Mouse (Mus musculus) small intestine, adult 2 months (tissue): ENCODE measurements around the gene Loxl3. TPM values are rescaled to one million over a fixed set of nuclear protein-coding genes. Genes with fewer than 3 reads are reported as not detected.
A peak's percentile ranks its signal among the peaks of the same experiment; 100 is the strongest.

ENCODE experiments used
- H3K27ac ChIP-seq: fragments of 200-500 bp; 2 replicates; pipeline ENCODE4 v1.5.1; 2012; ENCODE audit warnings: low read depth, low read length, control low read depth, inconsistent platforms; ENCODE audit not compliant: insufficient read depth
- H3K27me3 ChIP-seq: fragments of 200-500 bp; 2 replicates; pipeline ENCODE4 v1.6.1; 2012; ENCODE audit warnings: mild to moderate bottlenecking, moderate library complexity, low read length, inconsistent platforms; ENCODE audit not compliant: control insufficient read depth, insufficient read depth
- H3K36me3 ChIP-seq: fragments of 200-500 bp; 2 replicates; pipeline ENCODE4 v1.6.1; 2012; ENCODE audit warnings: mild to moderate bottlenecking, low read length, control low read depth, inconsistent platforms; ENCODE audit not compliant: control insufficient read depth, insufficient read depth
- H3K4me1 ChIP-seq: fragments of 200-500 bp; 2 replicates; pipeline ENCODE4 v1.6.1; 2012; ENCODE audit warnings: low read length, inconsistent platforms, mixed read lengths; ENCODE audit not compliant: control insufficient read depth, insufficient read depth, insufficient read length
- H3K4me3 ChIP-seq: fragments of 200-500 bp; 2 replicates; pipeline ENCODE4 v1.5.1; 2012; ENCODE audit warnings: low read depth, mild to moderate bottlenecking, control low read depth, inconsistent platforms, low read length, moderate library complexity
- CTCF ChIP-seq: fragments of 200-500 bp; IDR thresholded peaks from 2 replicates; pipeline ENCODE4 v1.5.1; 2012; ENCODE audit warnings: low read depth, mild to moderate bottlenecking, control low read depth, inconsistent platforms, low read length, moderate library complexity, mixed read lengths; ENCODE audit not compliant: insufficient replicate concordance, insufficient read length; ENCODE audit errors: extremely low read depth
- POLR2A ChIP-seq: fragments of 200-500 bp; IDR thresholded peaks from 2 replicates; pipeline ENCODE4 v1.6.1; 2012; ENCODE audit warnings: low read depth, mild to moderate bottlenecking, control low read depth, inconsistent platforms, low read length, moderate library complexity
- WGBS: fragments of 180-500 bp; shearing (Covaris S2); methylation state at CpG from one replicate; pipeline ENCODE4 v1.1.7; 2018; 5-methylcytosine and 5-hydroxymethylcytosine counted together
- polyA plus RNA-seq: library from polyadenylated mRNA; depleted of rRNA; stranded (reverse); fragments of >200 nt; gene quantifications from 2 replicates; pipeline ENCODE4 v1.2.3, GENCODE M21; 2012

The Loxl3 gene
- polyA plus RNA-seq, 1 experiment: 2.5 TPM

DNA sequence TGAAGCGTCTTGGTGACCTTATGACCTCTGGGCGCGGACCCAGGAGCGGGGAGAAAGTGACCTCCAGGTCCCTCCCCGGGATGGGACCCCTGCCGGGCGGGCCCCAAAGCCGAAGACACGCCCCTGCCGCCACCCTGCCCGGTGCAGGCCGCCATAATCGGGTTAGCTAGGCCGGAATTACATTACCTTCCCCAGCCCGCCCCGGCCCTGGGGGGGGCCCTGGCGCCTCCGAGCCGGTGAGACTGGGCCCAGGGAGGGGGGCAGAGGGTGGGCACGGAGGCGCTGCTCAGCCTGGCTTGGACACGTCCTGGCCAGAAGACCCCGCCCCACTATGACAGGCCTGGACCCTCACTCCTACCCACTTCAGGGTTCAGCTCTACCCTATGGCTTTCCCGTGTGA, 37.2 kb downstream of the Loxl3 start:
- Histone ChIP-seq H3K27me3 (peaks cover 55% of the 10 kb centered on the region), H3K4me1 (peaks cover 22% of the 10 kb centered on the region), H3K36me3 (peaks cover 5% of the 10 kb centered on the region; the same call in 1 of the 2 replicates), H3K27ac (no peak overlapping the region), H3K4me3 (no peak overlapping the region)
- WGBS: 5% methylated on average over 23 of the region's 24 CpGs
- TF ChIP-seq CTCF: no peak
- TF ChIP-seq POLR2A: no peak

DNA sequence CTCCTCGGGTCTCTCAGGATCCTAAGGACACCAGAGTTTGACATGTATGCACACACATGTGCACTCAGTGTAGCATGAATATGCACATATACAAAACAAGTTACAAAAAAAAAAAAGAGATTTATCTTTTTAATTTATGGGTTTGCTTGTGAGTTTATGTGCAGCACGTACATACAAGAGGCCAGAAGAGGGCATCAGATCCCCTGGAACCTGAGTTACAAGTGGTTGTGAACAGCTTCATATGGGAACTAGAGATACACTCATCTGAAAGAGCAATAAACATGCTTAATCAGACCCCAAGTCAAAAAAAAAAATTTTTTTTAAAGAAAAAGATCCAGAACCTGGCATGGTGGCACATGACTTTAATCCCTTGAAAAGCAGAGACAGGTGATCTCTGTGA, 41.0 kb downstream of the Loxl3 start:
- no peak overlapping the region for H3K4me3 ChIP-seq
- 10% methylated on average over 2 of the region's 2 CpGs for WGBS
- no peak overlapping the region for H3K27ac ChIP-seq
- no peak for TF ChIP-seq CTCF
- no peak for TF ChIP-seq POLR2A
- peaks cover 29% of the 10 kb centered on the region for H3K27me3 ChIP-seq
- H3K4me1 ChIP-seq: peaks cover 8% of the 10 kb centered on the region
- H3K36me3 ChIP-seq: 0 out of 2 replicates have a peak, but pooled peaks cover under 1% of the 10 kb centered on the region

DNA sequence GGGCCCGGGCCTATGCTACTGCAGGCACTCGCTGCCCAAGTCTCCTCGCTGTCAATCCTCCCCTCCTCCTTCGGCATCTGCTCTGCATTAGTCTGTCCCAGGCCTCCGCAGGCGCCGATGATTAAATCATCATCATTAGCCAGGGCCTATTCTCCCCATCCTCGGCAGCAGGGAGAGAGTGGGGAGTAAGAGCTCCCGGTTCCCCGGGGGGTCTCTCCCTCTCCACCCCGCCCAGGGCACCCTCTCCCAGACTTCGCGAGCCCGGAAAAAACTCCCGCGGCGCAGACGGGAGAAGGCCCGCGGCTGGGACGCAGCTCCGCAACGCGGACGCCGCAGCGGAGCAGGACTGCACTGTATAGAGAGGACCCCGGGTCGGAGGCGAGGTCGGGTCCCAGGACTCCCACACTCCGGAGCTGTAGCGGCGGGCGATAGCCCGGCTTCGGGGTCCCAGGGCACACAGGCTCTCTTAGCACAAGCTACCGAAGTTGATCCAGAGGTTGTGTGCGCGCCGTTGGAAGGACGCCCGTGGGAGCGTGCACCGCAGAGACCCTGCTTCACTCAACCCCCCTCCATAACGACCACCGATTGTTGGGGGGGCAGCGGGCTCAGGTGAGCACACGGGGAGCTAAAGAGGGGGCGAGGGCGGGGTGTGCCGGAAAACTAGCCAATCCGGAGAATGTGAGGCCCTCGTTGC, 43.8 kb downstream of the Loxl3 start, which contains the start of gene Pcgf1:
Pcgf1 (plus strand) TSS at position 240 of the 694 bp plus-strand sequence.
- Histone ChIP-seq H3K27me3 (peaks cover 2% of the 10 kb centered on the region; the same call in 1 of the 2 replicates), H3K4me1 (no peaks in the 10 kb centered on the region; the same call in 1 of the 2 replicates), H3K4me3 (peak within 1 kb of the TSS; percentile 67), H3K27ac (peak within 1 kb of the TSS; percentile 77), H3K36me3 (peaks cover 11% of the 10 kb centered on the region; the same call in 1 of the 2 replicates)
- WGBS: under 1% methylated on average over 54 of the region's 54 CpGs
- TF ChIP-seq CTCF (no peak), POLR2A (0 out of 2 replicates have a peak, but pooled peaks have one; percentile 19)

DNA sequence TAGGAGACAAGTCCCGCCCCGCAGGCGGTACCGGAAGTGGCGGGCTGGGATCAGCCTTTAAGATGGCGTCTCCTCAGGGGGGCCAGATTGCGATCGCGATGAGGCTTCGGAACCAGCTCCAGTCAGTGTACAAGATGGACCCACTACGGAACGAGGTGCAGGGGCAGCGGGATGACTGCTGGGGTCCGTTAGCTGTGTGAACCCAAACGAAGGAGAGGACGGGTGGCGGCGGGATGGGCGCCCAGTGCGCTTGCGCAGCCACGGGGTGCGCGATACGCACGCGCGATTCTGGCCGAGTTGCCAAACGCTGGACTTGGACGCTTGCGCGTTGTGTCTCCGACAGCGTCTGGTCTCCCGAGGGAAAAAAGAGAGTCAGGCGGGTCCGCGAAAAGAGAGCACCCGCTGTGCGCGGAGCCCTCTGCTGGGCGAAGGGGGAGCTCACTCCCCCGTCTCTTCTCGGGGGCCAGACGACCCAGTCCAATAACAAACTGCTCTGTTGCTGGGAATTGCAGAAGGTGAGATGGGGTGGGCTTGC, 44.4 kb downstream of the Loxl3 start:
- peak overlapping the region; percentile 77 for H3K27ac ChIP-seq
- peak overlapping the region; percentile 67 for H3K4me3 ChIP-seq
- peaks cover 11% of the 10 kb centered on the region; the same call in 1 of the 2 replicates for H3K36me3 ChIP-seq
- H3K27me3 ChIP-seq: no peaks in the 10 kb centered on the region
- under 1% methylated on average over 46 of the region's 46 CpGs for WGBS
- H3K4me1 ChIP-seq: no peaks in the 10 kb centered on the region; the same call in 1 of the 2 replicates
- TF ChIP-seq CTCF (peak; percentile 48; the same call in 1 of the 2 replicates), POLR2A (no peak)

DNA sequence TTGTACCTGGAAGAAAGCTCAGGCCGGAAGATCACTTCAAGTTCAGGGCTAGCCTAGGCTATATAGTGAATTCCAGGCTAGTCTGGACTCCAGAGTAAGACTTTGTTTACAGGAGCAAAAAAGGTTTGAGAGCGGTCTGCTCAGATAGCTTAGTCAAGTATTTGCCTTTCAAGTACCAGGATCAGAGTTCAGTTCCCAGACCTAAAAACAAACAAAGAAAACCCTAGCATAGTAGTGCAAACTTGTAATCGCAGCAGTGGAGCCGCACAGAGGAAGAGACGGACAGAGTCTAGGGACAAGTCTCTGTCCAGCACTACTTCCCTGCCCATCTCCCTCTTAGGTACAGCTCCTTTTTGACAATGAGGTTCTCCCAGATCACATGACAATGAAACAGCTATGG, 46.2 kb downstream of the Loxl3 start:
- Histone ChIP-seq H3K27ac (no peak overlapping the region), H3K36me3 (peaks cover 11% of the 10 kb centered on the region; the same call in 1 of the 2 replicates), H3K27me3 (peaks cover 5% of the 10 kb centered on the region; the same call in 1 of the 2 replicates), H3K4me1 (no peaks in the 10 kb centered on the region; the same call in 1 of the 2 replicates), H3K4me3 (no peak overlapping the region)
- 93% methylated on average over 5 of the region's 5 CpGs for WGBS
- TF ChIP-seq CTCF (no peak), POLR2A (no peak)

DNA sequence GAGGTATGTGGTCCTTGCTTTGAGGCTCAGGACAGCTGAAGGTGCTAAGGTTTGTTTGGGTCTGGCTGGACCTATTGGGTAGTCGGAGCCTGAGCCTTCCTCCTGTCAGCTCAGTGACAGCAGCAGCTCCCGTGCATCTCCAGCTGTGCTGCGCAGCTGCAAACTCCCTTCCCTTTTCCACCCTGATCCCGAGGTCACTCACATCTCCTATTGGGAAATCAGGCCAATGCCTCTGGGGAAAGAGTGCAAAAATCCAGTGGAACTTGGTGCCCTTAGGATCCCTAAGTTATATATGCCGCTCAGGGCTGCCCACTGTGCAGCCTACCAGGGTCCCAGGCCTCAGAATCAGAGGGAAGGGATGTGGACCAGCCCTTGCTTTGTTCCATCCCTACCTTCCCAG, 49.5 kb downstream of the Loxl3 start:
- no peak overlapping the region for H3K4me3 ChIP-seq
- peaks cover 11% of the 10 kb centered on the region; the same call in 1 of the 2 replicates for H3K36me3 ChIP-seq
- WGBS: 55% methylated on average over 5 of the region's 5 CpGs
- H3K27me3 ChIP-seq: peaks cover 34% of the 10 kb centered on the region
- no peak overlapping the region for H3K27ac ChIP-seq
- TF ChIP-seq CTCF (no peak), POLR2A (no peak)
- peaks cover 14% of the 10 kb centered on the region for H3K4me1 ChIP-seq

DNA sequence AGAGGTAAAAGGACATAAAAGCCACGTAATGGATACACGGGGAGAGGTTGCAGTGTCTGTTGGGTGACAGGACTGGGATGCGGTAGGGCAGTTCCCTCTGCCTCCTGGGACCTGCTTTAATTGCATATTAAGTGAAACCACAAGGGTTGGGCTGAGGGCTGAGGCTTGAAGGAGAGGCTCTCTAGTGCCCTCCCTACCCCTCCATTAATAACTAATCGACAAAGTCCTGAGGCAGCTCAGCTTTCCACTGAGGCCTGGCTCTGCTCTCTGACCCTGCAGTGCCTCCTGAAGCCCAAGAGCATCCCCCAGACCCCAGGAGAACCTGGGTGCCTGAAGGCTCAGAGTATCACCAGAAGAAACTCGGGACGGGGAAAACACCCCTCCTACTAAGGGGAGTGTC, 50.5 kb downstream of the Loxl3 start:
- TF ChIP-seq POLR2A: no peak
- TF ChIP-seq CTCF: no peak
- peaks cover 11% of the 10 kb centered on the region; the same call in 1 of the 2 replicates for H3K36me3 ChIP-seq
- H3K4me1 ChIP-seq: peaks cover 14% of the 10 kb centered on the region
- 26% methylated on average over 6 of the region's 6 CpGs for WGBS
- peaks cover 40% of the 10 kb centered on the region for H3K27me3 ChIP-seq
- no peak overlapping the region for H3K4me3 ChIP-seq
- H3K27ac ChIP-seq: no peak overlapping the region
